Mouse (Mus musculus) C2C12 (cell line): ENCODE results near the gene 2410004B18Rik. TPM values are rescaled to one million over a fixed set of nuclear protein-coding genes. Genes with fewer than 3 reads are reported as not detected.

ENCODE experiments used
- H3K27me3 ChIP-seq: one replicate; pipeline ENCODE4 v1.6.1; 2011; ENCODE audit not compliant: control insufficient read depth, insufficient read depth, insufficient read length
- H3K36me3 ChIP-seq: one replicate; pipeline ENCODE4 v1.6.1; 2011; ENCODE audit not compliant: control insufficient read depth, insufficient read depth
- H3K4me3 ChIP-seq: one replicate; pipeline ENCODE4 v1.5.1; 2011; ENCODE audit warnings: mild to moderate bottlenecking, control low read depth; ENCODE audit not compliant: poor library complexity, insufficient read depth, severe bottlenecking
- H3K79me2 ChIP-seq: one replicate; pipeline ENCODE4 v1.6.1; 2011; ENCODE audit not compliant: control insufficient read depth, insufficient read depth
- H3K79me3 ChIP-seq: one replicate; pipeline ENCODE4 v1.6.1; 2011; ENCODE audit warnings: low read depth, control low read depth
- H3ac ChIP-seq: one replicate; pipeline ENCODE3; 2011; ENCODE audit warnings: low read depth; ENCODE audit not compliant: control insufficient read depth, insufficient read length
- CEBPB ChIP-seq: IDR thresholded peaks from one replicate; pipeline ENCODE4 v1.6.1; 2011; ENCODE audit warnings: low read depth, mild to moderate bottlenecking, control low read depth, moderate library complexity
- CTCF ChIP-seq: IDR thresholded peaks from one replicate; pipeline ENCODE4 v1.5.1; 2011; ENCODE audit not compliant: control insufficient read depth, insufficient read depth, insufficient read length
- FOSL1 ChIP-seq: IDR thresholded peaks from one replicate; pipeline ENCODE4 v1.8.0; 2011; ENCODE audit warnings: mild to moderate bottlenecking, low read length; ENCODE audit not compliant: poor library complexity, insufficient read depth, severe bottlenecking
- MAX ChIP-seq: IDR thresholded peaks from one replicate; pipeline ENCODE4 v1.6.1; 2011; ENCODE audit warnings: mild to moderate bottlenecking, control low read depth
- MYOD1 ChIP-seq: IDR thresholded peaks from one replicate; pipeline ENCODE4 v1.6.1; 2011; ENCODE audit warnings: low read depth; ENCODE audit not compliant: control insufficient read depth, insufficient read length
- MYOG ChIP-seq: IDR thresholded peaks from one replicate; pipeline ENCODE4 v1.6.1; 2011; ENCODE audit not compliant: control insufficient read depth, insufficient read length; ENCODE audit errors: extremely low read depth
- USF1 ChIP-seq: IDR thresholded peaks from one replicate; pipeline ENCODE4 v1.6.1; 2011; ENCODE audit warnings: low read depth, mild to moderate bottlenecking, control low read depth, moderate library complexity
- polyA plus RNA-seq: library from polyadenylated mRNA; unstranded; fragments of >200 nt; fragmentation: generic; extraction: Trizol; gene quantifications from one replicate; pipeline ENCODE4 v1.2.1, GENCODE M21; 2012; ENCODE audit warnings: missing spikeins

Gene 2410004B18Rik
- polyA plus RNA-seq, 1 experiment = 22.9 TPM

DNA sequence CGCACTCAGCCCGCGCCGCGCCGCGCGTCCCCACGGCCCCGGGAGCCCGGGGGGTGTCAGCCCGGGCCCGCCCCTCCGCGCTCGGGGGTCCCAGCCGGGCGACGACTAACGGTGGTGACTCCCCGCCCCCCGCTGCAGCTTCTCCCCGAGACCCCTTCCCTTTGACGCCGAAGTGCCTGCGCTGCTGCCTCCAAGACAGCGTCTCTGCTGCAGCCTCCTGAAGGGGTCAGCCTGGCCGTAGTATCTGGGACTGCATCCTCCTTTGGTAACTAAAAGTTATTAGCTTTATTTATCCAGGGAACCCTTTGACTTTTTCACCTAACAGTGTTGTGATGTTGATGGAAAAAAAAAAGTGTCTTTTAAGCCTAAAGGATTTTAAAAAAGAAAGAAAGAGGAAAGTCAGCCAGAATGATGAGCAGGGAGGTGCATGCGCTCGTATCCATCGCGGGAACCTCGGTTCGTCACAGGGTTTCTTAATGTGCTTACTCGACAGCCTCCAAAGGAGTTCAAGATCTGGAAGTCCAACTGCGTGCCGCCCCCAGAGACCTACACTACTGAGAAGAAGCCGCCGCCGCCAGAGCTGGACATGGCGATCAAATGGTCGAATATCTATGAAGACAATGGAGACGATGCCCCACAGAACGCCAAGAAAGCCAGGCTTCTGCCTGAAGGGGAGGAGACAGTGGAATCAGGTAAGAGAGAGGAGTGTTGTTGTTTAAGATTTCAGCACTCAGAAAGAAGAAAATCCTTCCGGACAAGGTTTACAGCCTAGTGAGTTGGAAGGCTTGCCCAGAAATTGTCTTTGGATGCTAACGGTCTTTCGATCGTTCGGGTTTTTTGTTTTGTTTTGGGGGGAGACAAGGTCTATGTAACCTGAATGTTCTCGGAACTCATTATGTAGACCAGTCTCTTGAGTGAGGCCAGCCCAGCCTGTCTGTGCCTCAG, 863 bp downstream of the 2410004B18Rik start:
- TF ChIP-seq FOSL1 (no peak), CTCF (no peak), CEBPB (no peak), USF1 (no peak), MYOD1 (no peak), MYOG (no peak), MAX (no peak)
- no peaks in the 10 kb centered on the region for H3K27me3 ChIP-seq
- H3K36me3 ChIP-seq = peaks cover 49% of the 10 kb centered on the region
- peak overlapping the region; percentile 99 for H3ac ChIP-seq
- peak overlapping the region; percentile 83 for H3K4me3 ChIP-seq
- peaks cover 36% of the 10 kb centered on the region for H3K79me3 ChIP-seq
- H3K79me2 ChIP-seq = peaks cover 56% of the 10 kb centered on the region

DNA sequence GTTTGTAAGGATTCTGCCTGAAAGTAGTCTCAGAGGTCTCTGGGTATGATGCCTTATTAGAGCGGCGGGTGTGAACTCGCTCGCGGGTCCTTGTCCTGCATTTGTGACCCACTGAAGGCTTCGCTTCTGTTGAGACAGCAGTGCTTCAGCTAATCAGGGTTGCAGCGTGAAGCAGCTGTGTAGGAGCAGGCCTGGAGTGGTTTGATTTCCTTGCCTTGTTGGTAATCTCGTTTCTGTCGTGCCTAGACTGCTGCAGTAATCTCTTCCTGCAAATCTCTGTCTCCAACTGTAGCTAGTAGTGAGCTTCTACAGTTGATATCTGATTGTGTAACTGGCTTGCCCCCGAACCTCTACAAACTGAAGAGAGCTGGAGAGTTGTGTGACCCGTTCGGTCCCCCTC, 1.6 kb downstream of the 2410004B18Rik start:
- Histone ChIP-seq H3ac (peak overlapping the region; percentile 40), H3K36me3 (peaks cover 53% of the 10 kb centered on the region), H3K27me3 (no peaks in the 10 kb centered on the region), H3K4me3 (no peak overlapping the region), H3K79me3 (peaks cover 36% of the 10 kb centered on the region), H3K79me2 (peaks cover 56% of the 10 kb centered on the region)
- no peak for TF ChIP-seq MYOG
- no peak for TF ChIP-seq CEBPB
- TF ChIP-seq MAX = no peak
- no peak for TF ChIP-seq MYOD1
- no peak for TF ChIP-seq FOSL1

DNA sequence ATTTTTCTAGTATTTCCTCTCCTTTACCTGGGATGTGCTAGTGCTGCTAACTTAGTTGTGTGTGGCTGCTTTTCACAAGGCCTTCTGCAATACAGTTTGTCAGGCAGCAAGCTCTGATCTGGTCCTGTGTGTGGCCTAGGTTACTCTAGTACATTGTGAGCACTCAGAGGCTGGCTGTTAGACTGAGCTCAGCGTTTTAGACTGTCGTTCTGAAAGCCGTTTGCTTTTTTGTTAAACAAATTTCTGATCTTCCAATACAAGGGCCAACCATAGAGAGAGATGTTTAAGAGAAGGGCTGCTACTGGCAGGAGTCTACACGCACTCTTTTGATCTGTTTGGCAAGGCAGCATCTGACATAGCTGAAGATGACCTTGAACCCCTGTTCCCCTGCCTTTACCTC, 2.2 kb downstream of the 2410004B18Rik start:
- Histone ChIP-seq H3ac (no peak overlapping the region), H3K27me3 (no peaks in the 10 kb centered on the region), H3K79me3 (peaks cover 36% of the 10 kb centered on the region), H3K36me3 (peaks cover 53% of the 10 kb centered on the region), H3K79me2 (peaks cover 56% of the 10 kb centered on the region), H3K4me3 (no peak overlapping the region)
- TF ChIP-seq CTCF = no peak
- no peak for TF ChIP-seq USF1
- TF ChIP-seq MYOD1 = no peak
- no peak for TF ChIP-seq MAX
- no peak for TF ChIP-seq FOSL1
- no peak for TF ChIP-seq MYOG
- TF ChIP-seq CEBPB = no peak

DNA sequence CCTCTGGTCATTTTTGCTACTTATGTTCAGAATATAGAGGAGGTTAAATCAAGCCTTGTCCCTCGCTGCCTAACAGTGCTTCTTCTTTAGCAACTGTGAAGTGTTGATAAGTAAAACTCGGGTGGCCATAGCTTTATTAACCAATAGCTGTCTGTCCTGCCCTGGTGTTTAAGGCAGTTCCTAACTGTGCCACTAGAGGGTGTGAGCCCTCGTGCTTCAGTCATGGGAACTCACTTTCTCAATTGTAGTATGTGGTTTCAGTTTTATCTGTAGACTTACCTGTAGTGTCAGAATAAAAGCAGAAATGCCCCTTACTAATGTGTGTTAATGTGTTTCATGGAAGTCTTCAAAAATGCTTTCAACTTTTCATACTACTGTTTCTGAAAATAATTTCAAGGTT, 4.2 kb downstream of the 2410004B18Rik start:
- peaks cover 54% of the 10 kb centered on the region for H3K36me3 ChIP-seq

DNA sequence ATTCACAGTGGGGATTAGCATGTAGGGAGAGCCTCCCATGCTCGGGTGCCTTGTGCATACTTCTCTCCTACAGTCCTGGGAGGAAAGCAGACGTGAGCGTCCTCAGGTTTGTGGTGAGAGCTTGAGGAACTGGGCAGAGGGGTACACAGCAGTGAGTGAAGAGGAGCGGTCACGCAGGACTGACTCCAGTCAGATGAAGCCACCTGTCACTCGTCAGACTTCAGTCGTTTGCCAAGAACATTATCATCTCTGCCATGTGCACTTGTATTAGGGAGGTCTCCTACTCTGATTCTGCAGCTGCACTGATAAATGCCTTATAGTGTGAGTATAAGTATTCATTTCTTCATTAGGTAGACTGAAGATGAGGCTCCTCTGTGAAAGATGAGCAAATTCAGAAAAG, 6.5 kb downstream of the 2410004B18Rik start:
- H3K4me3 ChIP-seq = no peak overlapping the region
- TF ChIP-seq FOSL1 (no peak), CEBPB (no peak), MAX (no peak), MYOG (no peak), CTCF (no peak), USF1 (no peak), MYOD1 (no peak)
- no peaks in the 10 kb centered on the region for H3K27me3 ChIP-seq
- no peak overlapping the region for H3ac ChIP-seq
- peaks cover 41% of the 10 kb centered on the region for H3K79me2 ChIP-seq
- H3K36me3 ChIP-seq = peaks cover 51% of the 10 kb centered on the region
- peaks cover 26% of the 10 kb centered on the region for H3K79me3 ChIP-seq

More for the DNA sequence above, 4.2 kb downstream of the 2410004B18Rik start:
- H3K27me3 ChIP-seq = no peaks in the 10 kb centered on the region
- H3K79me2 ChIP-seq = peaks cover 56% of the 10 kb centered on the region
- no peak for TF ChIP-seq USF1
- peak; percentile 61 for TF ChIP-seq CTCF
- TF ChIP-seq MAX = peak; percentile 48
- H3K4me3 ChIP-seq = no peak overlapping the region
- H3ac ChIP-seq = no peak overlapping the region
- H3K79me3 ChIP-seq = peaks cover 36% of the 10 kb centered on the region

DNA sequence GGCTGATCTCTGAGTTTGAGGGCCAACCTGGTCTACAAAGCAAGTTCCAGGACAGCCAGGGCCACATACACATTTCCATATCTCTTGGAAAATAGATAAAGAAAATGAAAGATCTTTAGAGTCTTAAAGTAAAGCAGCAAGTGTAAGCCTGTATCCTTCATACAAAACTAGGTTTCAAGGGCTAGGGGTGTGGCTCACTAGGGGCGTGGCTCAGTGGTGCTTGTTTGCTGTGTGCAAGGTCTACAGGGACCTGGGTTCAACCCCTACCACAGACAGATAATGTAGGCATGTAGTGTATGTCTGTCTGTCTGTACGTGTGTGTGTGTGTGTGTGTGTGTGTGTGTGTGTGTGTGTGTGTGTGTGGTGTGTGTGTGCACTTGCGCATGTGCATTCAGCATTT, 8.1 kb downstream of the 2410004B18Rik start:
- H3K79me2 ChIP-seq = peaks cover 26% of the 10 kb centered on the region
- H3K79me3 ChIP-seq = peaks cover 18% of the 10 kb centered on the region
- no peak for TF ChIP-seq CEBPB
- no peak for TF ChIP-seq FOSL1
- TF ChIP-seq USF1 = no peak
- TF ChIP-seq MYOD1 = no peak
- TF ChIP-seq MAX = no peak
- no peak for TF ChIP-seq MYOG
- TF ChIP-seq CTCF = no peak
- no peak overlapping the region for H3K4me3 ChIP-seq
- no peak overlapping the region for H3ac ChIP-seq
- H3K27me3 ChIP-seq = no peaks in the 10 kb centered on the region
- H3K36me3 ChIP-seq = peaks cover 36% of the 10 kb centered on the region
